In the genomic region with DNA sequence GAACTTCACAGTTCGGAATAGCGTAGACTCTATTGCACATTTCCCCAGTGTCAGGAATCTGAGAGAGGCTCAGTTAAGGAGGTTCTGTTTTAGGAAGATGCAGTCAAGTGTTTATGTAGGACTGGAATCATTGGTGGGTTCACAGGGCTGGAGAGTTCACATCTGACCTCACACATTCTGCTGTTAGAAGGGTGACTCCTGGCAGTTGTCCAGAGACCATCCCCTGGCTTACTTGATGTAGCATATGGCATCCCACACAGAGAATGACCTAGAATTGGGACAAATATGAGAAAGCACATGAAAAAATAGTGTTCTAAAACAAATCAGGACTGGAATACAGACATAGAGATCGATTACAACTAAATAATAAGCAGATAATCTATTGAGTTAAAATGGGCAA, we compare ENCODE assay signal across 39 mouse cellular contexts. TPM values are rescaled to one million over a fixed set of nuclear protein-coding genes. Genes with fewer than 3 reads are reported as not detected.
"Had no signal": no experiment of that assay in that cellular context is flagged by ENCODE, and none has a peak within 500 bp of the region (broad histone marks: within the 10 kb centered on the region; RNA-seq: fewer than 3 reads in every experiment).

No protein-coding gene starts in this region.

- DNase-seq: heart, postnatal 10 days; heart, postnatal 14 days; heart, postnatal 36 days; heart, postnatal 4 days; kidney, adult 11 months; kidney, adult 18-20 months; kidney, adult 2 months; kidney, adult 8-10 months; kidney, adult 9 months; kidney, postnatal 10 days; kidney, postnatal 14 days; kidney, postnatal 25 days; kidney, postnatal 36 days; kidney, postnatal 4 days; layer of hippocampus, adult 9-11 months; layer of hippocampus, postnatal 36 days had no signal

- H3K4me2 ChIP-seq: heart, embryonic 11.5 days; heart, embryonic 12.5 days; heart, embryonic 13.5 days; heart, embryonic 15.5 days; hindbrain, embryonic 12.5 days; hindbrain, embryonic 13.5 days; hindbrain, embryonic 14.5 days; hindbrain, embryonic 15.5 days; intestine, embryonic 15.5 days; kidney, embryonic 15.5 days had no signal

- H3K27me3 ChIP-seq: heart, embryonic 13.5 days; heart, embryonic 15.5 days; hindbrain, embryonic 12.5 days; hindbrain, embryonic 13.5 days; hindbrain, embryonic 15.5 days; intestine, embryonic 15.5 days; kidney, embryonic 15.5 days had no signal

- H3K4me1 ChIP-seq: heart, embryonic 10.5 days; heart, embryonic 12.5 days; heart, embryonic 15.5 days; hindbrain, embryonic 10.5 days; hindbrain, embryonic 12.5 days; hindbrain, embryonic 13.5 days; hindbrain, embryonic 15.5 days; intestine, embryonic 15.5 days; kidney, embryonic 15.5 days had no signal

- ATAC-seq: hindbrain, embryonic 16.5 days; hindbrain, postnatal 0 days; inflammation-experienced regulatory T-cells, adult 6 months; intestine, embryonic 15.5 days; intestine, embryonic 16.5 days; intestine, postnatal 0 days had no signal

- H3K9me3 ChIP-seq: heart, embryonic 10.5 days; heart, embryonic 12.5 days; heart, embryonic 13.5 days; heart, embryonic 15.5 days; hindbrain, embryonic 10.5 days; hindbrain, embryonic 12.5 days; hindbrain, embryonic 13.5 days; hindbrain, embryonic 15.5 days; intestine, embryonic 15.5 days; kidney, embryonic 15.5 days had no signal

- H3K27ac ChIP-seq: heart, embryonic 10.5 days; heart, embryonic 13.5 days; heart, embryonic 15.5 days; hindbrain, embryonic 10.5 days; hindbrain, embryonic 12.5 days; hindbrain, embryonic 13.5 days; hindbrain, embryonic 14.5 days; hindbrain, embryonic 15.5 days; hindbrain, postnatal 0 days; intestine, embryonic 15.5 days; kidney, embryonic 15.5 days; kidney, postnatal 0 days; layer of hippocampus, adult 2 months; left cerebral cortex, adult 2 months had no signal

- H3K4me3 ChIP-seq: heart, embryonic 10.5 days; heart, embryonic 12.5 days; heart, embryonic 13.5 days; heart, embryonic 15.5 days; hindbrain, embryonic 10.5 days; hindbrain, embryonic 12.5 days; hindbrain, embryonic 13.5 days; hindbrain, embryonic 15.5 days; intestine, embryonic 15.5 days; kidney, embryonic 15.5 days; layer of hippocampus, adult 2 months; left cerebral cortex, adult 2 months had no signal

- H3K9ac ChIP-seq: heart, embryonic 12.5 days; heart, embryonic 13.5 days; heart, embryonic 15.5 days; hindbrain, embryonic 12.5 days; hindbrain, embryonic 13.5 days; hindbrain, embryonic 14.5 days; hindbrain, embryonic 15.5 days; intestine, embryonic 15.5 days; kidney, embryonic 15.5 days had no signal

- H3K36me3 ChIP-seq: heart, embryonic 10.5 days; heart, embryonic 12.5 days; heart, embryonic 13.5 days; heart, embryonic 15.5 days; hindbrain, embryonic 10.5 days; hindbrain, embryonic 12.5 days; hindbrain, embryonic 13.5 days; hindbrain, embryonic 15.5 days; intestine, embryonic 15.5 days; kidney, embryonic 15.5 days had no signal

RNA-seq across cellular contexts. Expression of gene Calca, which starts 10.2 kb away (rescaled TPM):
- total RNA-seq: heart, postnatal 10 days; heart, postnatal 14 days; heart, postnatal 25 days; heart, postnatal 36 days; hematopoietic stem cell, adult 5-6 weeks had no signal
- polyA plus RNA-seq: large intestine, adult 2 months had no signal
